Mouse (Mus musculus): ENCODE measurements around the gene Nt5c. TPM values are rescaled to one million over a fixed set of nuclear protein-coding genes. Genes with fewer than 3 reads are reported as not detected.
A peak's percentile ranks its signal among the peaks of the same experiment; 100 is the strongest.
"Not testable (repeated sequence)": the region's sequence is repeated elsewhere in the genome, so short reads cannot be mapped to it uniquely, and the experiment has no call there.

The Nt5c gene
- total RNA-seq, 2 experiments from 2014 or later, result 6.2 to 6.8 TPM

DNA sequence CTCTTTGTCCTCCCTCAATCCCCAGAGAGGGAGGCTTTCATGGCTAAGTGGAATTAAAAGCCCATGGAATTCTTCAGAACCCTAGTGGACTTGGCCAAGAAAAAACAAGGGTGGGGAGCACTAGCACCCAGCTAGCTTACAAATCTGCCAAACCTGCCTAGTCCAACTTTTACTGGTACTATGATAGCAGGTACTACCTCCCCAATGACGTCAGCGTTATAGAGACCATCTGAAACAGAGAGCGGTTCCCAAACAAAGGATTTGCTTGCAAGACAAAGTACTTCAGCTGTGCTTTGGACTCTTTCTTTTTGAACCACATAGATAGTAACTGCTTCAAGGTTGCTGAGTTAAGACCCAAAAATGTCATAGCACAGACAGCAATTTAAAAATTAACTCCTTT lies 20.3 kb upstream of the Nt5c start:
- DNase-seq (ENCODE audit: low spot score), result no peak

DNA sequence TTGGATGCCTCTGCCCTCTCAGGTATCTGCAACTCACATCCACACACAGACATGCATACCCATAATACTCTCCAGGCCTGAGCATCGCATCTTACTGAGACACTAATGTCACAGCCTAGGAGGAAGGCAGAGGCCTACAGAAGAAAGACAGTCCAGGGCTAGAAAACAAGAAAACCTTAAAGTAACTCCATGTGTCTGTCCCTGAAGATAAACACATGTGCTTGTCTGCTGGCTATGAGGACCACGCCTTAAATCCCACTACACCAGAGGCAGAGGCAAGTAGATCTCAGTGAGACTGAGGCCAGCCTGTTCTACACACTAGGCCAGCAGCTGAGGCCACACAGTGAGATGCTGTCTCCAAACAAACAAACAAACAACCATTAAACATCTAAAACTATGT lies 19.5 kb upstream of the Nt5c start:
- no peak for DNase-seq (ENCODE audit: low spot score)

DNA sequence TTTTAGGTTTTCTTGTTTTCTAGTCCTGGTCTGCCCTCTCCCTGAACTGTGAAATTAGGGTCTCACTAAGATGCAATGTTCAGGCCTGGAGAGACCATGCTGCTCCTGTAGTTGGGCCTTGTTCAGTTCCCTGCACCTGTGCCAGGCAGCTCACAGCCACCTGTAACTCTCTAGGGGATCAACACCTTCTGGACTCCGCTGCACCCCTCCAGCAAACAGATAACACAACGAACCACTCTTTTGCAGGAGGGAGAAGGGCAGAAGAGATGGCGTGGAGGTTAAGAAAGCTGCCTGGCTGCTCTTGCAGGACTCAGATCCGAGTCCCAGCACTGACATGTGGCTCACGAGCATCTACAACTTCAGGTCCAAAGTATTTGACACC lies 18.8 kb upstream of the Nt5c start:
- DNase-seq (ENCODE audit: low spot score), result no peak

DNA sequence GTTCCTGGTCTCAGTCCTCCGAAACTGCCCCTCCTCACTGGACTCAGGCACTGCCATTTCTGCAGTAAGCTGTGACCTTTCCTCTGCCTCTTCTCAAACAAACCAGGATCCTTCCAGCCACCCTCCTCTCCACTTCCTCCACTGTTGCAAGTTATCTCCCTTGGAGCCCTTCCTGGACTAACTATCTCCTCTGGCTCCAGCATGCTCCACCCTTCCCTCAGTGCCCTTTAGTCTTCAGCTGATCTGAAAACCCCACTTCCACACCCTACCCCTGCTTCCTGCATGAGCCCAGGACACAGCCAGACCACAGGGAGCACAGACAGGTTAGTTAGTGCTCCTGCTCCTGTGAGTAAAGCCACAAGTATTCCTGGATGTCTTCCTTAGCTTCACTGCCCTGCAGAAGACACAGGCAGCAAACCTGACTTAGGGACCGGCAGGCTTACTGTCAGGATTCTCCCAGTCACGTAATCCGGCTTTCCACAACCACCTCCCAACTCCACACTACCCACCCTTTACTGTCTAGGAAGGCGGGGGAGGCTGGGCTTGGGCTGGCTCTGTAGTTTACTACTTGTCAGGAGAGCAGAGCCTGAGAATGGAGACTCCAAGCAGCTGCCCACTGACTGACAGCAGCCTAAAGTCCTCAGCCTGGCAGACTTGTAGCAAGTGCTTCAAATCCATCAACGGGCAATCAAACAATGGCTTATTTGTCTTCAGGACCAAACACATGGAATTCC lies 18.3 kb upstream of the Nt5c start:
- DNase-seq (ENCODE audit: low spot score), result no peak

DNA sequence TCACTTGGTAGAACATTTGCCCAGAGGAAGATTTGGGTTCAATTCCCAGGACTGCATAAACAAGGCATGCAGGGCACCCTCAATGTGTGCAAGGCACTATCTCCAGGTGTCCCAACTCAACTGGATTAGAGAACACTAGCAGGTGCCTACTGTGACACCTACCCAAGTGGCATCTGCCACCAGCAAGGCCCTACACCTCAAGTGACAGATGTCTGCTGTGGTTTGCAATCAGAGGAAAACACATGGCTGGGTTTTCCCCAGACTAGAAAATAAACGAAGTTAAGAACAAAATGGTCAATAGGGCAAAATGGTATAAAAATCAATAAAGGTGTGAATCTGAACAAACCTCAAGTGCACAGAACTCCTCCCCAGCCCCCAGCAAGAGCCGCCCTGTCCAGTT lies 16.4 kb upstream of the Nt5c start:
- no peak for DNase-seq (ENCODE audit: low spot score)

DNA sequence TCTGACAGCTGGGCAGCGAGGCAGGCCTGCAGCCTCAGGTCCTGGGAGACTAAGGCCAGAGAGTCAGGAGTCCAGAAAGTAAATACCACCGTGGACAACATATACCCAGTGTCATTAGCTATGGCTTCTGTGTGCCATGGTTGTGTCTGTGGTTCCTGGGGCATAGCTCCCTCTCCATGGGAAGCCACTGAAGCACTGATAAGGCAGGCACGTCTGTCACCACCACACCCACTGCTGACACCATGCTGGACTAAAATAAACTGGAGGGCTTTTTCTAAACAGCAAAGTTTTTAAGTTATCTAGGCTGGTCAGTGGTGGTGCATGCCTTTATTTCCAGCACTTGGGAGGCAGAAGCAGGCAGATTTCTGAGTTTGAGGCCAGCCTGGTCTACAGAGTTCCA lies 14.9 kb upstream of the Nt5c start:
- no peak for DNase-seq (ENCODE audit: low spot score)

DNA sequence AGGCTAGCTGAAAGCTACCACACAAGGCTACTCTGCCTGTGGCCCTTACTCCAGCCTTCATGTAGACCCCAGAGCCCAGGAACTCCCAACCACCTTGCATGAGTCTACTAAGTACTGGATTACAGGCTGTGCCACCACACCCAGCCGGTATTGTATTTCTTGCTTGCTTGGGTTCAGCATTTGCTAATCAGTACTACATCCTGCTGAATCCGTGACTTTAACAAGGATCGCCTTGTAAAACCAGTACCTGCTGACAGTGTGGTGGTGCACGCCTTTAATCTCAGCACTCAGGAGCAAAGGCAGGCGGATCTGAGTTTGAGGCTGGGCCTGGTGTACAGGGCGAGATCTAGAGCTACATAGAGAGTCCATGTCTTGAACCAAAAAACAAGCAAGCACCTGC lies 11.0 kb upstream of the Nt5c start:
- DNase-seq (ENCODE audit: low spot score), result no peak

DNA sequence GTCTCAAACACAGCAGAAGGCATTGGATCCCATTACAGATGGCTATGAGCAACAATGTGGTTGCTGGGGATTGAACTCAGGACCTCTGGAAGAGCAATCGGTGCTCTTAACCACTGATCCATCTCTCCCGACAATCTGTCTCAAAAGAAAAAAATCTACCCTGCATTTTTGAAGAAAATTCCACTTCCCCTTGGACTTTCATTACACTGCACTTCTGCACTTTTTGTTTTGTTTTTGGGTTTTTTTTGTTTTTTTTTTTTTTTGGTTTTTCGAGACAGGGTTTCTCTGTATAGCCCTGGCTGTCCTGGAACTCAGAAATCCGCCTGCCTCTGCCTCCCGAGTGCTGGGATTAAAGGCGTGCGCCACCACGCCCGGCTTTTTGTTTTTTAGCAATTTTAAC lies 4.9 kb upstream of the Nt5c start:
- not testable (repeated sequence) for DNase-seq (ENCODE audit: low spot score)

DNA sequence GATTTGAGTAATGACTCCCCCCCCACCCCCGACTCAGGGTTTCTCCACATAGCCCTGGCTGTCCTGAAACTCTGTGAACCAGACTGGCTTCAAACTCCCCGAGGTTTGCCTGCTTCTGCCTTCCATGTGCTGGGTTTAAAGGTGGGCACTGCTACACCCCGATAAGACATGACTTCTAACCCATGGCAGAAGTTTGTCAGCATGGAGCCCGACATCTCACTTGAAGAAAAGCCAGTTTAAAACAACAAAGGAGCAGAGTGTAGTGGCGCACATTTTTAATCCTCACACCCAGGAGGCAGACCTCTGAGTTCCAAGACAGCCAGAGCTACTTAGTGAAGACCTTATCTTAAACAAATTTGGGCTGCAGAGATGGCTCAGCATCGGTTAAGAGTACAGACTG lies 725 bp upstream of the Nt5c start:
- no peak for DNase-seq (ENCODE audit: low spot score)

DNA sequence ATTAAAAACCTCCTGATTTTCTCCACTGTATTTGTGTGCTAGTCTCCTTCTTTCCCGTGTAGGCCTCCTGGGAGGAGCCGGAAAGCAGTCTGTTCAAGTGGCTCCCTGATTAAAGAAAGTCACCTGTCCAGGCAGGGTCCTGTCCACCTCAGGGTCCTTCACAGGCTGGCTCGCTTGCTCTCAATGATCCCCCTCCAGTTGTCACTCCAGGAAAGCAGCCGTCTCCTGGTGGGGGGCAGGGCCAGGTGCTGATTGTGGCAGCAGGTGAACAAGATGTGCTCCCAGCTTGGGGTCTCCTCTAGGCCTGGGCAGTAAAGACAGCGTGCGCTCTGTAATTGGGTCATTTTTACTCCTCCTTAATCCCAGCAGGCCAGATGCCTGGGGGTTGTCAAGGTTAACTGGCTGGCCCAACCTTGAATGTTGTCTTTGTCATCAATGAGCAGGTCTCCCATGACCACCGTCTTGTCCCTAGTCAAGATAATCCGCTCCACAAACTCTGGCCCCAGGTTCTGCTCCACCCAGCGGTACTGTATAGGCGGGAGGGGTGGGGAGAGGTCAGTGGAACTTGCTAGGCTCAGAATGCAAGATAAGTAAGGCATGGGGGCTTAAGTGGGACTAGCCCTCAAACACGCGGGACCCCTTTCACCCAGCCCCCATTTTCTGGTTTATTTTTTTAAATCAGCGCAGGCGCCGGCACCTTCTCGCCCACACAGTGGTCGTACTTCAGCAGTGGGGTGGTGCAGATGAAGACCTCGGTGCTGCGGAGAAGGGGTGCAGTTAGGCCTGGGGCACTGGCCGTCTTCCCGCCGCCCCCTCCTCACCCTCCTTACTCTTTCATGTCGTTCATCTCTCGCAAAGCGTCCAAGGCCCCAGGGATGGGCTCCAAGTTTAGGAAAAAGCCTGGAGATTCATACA lies 964 bp downstream of the Nt5c start:
- DNase-seq (ENCODE audit: low spot score), result no peak

DNA sequence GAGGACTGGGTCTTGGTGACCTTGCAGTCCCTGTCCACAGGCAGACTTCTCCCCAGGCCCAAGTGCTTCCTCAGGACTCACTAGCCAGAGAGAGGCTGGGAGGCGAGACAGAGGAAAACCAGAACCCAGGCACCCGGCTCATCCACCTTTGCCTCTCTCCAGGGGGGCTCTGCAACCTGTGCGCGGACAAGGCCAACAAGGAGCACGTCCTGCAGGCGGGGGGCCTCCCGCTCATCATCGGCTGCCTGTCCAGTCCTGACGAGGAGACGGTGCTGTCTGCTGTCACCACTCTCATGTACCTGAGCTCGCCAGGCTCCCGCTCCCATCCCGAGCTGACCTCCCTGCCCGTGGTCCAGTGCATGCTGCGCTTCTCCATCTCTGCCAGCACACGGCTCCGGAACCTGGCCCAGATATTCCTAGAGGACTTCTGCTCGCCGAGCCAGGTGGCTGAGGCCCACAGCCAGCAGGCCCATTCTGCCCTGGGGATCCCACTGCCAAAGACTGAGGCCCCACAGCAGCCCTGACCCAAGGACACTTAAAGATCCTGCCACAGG lies 3.0 kb downstream of the Nt5c start:
- DNase-seq (ENCODE audit: low spot score), result no peak

DNA sequence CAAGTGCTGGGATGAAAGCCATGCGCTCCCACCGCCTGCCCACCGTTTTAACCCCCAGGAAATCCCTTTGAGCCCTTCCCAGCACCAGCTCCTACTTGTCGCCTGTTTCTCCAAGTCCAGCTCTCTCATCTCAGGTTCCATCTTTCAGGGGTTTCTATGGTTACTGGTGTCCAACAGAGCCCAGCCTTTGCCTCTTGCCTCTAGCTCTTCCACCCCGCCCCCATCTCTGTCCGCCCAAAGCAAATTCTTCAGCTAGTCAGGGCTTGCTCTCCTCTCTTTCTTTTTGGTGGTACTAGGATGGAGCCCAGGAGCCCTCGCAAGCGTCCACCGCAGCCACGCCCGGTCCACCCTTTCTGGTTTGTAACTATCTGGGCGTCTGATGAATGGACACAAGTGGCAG lies 6.5 kb downstream of the Nt5c start:
- no peak for DNase-seq (ENCODE audit: low spot score)

DNA sequence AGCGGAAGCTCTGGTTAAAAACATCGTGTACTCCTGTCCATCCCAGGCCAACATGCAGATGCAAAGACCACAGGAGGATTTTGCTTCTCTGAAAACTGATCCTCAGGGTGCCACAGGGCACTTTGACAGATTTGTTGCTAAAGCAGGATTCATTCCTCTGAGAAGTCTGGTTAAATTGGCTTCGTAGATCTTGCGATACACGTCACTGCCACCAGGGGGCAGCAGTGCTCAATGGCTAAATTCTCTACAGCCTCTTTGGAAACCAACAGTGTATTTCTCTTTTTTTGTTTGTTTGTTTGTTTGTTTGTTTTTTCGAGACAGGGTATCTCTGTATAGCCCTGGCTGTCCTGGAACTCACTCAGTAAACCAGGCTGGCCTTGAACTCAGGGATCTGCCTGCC lies 7.9 kb downstream of the Nt5c start:
- DNase-seq (ENCODE audit: low spot score), result peak; percentile 78

DNA sequence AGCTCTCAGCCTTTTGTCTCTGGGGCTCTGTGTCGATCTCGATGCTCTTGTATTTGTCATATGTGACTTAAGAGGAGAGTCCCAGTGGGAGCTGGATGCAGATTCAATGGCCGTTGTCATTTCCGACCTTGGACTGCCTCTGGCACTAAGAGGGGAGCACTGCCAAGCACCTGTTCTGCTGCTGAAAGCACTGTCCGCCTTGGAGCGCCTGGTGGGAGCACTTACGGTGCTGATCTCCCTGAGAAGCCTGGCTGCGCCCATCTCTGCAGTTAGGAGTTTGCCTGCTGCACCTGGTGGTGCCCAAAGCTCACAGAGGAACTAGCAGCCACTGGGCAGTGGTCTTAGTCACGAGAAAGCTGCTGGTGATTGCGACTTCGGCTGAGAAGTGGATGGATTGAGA lies 8.4 kb downstream of the Nt5c start:
- DNase-seq (ENCODE audit: low spot score), result peak; percentile 23

DNA sequence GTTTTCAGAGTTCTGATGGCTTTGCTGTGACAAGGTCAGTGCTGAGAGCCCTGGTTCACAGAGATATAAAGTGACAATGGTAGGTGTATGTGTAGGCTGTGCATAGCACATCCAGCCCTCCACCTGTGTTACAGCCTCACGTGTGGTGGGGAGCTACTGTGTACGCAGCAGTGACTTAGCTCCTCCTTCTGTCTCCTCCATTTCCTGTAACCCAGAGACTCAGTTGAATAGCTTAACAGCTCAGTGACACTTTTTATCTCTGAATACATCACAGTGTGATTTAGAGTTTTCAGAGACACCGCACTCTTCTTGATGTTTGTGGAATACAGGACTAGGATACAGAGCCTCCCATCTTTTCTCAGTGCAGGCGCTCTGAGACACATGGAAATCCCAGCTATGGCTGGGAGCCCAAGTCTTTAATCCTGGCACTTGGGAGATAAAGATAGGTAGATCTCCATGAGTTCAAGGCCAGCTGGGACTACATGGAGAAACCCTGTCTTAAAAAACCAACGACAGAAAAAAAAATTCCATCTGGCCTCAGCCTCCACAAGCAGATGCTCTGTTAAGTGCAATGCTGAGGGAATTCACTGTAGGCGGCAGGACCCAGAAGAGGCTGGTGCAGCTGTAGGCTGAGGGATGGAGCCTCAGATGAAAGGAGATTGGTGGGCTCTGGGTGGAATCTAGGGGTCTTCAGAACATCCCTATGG lies 10.0 kb downstream of the Nt5c start:
- no peak for DNase-seq (ENCODE audit: low spot score)

DNA sequence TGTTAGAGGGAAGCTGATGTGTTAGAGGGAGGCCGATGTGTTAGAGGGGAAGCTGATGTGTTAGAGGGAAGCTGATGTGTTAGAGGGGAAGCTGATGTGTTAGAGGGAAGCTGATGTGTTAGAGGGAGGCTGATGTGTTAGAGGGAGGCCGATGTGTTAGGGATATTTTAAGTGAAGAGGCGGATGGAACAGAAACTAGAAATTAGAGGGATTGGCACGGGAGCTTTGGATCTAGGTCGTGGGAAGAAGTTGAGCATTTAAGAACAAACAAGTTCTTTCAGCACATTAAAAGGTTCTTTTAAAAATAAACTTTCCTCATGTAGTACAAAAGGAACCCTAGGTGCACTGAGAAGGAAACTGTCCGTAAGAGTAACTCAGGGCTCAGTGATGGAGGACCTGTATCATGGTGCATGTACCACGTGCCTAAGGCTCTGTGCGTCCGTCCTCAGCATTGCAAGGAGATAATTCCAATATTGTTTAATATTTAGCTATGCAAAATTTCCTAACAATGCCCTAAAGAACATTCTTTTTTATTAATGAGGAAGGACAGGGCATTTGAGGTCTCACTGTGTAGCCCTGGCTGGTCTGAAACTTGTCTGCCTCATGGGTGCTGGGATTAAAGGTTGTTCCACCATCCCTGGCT lies 13.2 kb downstream of the Nt5c start:
- no peak for DNase-seq (ENCODE audit: low spot score)

DNA sequence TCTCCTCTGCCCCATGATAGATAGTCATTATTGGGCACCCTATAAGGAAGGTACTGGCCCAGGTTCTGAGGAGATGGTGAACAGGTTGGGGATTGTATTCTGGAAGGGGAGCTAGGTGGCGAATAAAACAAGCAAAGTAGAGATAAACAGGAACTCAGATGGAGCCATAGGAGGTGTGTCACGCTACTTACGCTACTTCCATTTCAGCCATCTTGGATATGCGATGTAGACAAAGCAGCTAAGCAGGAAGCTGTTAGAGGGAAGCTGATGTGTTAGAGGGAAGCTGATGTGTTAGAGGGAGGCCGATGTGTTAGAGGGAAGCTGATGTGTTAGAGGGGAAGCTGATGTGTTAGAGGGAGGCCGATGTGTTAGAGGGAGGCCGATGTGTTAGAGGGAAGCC lies 14.3 kb downstream of the Nt5c start:
- DNase-seq (ENCODE audit: low spot score), result not testable (repeated sequence)

DNA sequence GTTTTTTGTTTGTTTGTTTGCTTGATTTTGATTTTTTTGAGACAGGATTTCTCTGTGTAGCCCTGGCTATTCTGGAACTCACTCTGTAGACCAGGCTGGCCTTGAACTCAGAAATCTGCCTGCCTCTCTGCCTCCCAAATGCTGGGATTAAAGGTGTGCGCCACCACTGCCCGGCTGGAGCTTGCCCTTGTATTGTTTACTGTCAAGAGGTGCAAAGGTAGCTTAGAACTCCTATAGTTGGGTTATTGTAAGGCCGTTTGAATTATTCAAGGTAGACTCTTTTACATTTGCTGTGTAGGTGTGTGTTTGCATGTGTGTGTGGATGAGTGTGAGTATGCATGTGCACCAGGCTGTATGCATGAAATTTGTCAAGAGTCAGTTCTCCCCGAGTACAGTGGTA lies 15.0 kb downstream of the Nt5c start:
- not testable (repeated sequence) for DNase-seq (ENCODE audit: low spot score)

DNA sequence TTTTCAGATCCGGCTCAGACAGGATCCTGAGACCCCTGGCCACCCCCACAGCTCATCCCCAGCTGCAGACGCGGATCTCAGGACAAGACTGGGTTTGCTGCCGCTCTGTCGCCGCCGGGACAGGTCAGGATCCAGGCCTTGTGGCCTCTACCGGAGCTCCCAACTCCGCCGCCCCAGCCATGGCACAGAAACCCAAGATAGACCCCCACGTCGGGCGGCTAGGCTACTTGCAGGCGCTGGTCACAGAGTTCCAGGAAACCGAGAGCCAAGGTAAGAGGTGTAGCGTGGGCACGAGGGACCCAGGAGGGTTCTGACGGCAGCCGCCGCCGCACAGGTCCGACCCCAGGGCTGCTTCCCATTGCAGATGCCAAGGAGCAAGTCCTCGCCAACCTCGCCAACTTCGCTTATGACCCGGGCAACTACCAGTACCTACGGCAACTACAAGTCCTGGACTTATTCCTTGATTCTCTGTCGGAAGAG lies 15.9 kb downstream of the Nt5c start:
- no peak for DNase-seq (ENCODE audit: low spot score)

DNA sequence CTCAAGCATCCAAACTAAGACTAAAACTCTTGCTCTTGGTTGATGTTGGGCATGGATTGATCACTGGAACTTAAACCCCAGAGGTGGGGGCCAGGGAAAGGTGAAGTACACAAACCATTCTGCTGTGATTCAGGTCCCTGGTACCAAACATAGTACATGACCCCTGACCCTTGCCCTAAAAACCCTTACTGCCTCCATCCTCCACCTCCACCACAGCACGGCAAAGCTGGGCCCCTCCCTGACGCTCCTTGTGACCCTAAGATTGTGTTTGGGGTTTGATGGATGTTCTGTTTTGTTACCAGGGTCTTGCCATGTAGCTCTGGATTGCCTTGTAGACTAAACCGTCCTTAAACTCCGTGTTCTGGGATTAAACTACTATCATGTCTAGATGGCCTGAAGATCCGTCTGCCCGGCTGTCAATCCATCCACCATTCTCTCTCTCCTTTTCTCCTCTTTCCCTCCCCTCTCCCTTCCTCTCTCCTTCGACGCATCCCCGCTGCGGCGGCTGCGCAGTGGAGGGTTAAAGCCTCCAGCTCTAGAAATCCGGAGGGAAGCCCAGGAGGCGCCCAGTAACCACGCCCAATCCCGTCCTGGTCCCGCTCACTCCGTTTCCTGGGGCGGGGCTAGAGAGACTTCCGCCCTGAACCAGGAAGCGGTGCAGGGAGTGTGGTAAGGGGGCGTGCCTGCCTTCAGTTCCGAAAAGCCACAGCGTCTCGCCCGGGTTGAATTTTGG lies 16.5 kb downstream of the Nt5c start, which contains the start of gene Armc7:
TSS of gene Armc7 (plus strand) at position 643 of the 733 bp plus-strand sequence.
- peak; percentile 97 for DNase-seq (ENCODE audit: low spot score)

All from gastrocnemius, adult 18-20 months (tissue).